ENCODE assay signal across 9 mouse cellular contexts in genomic region chr9:103225464-103225863, GRCm38 (mm10). TPM values are rescaled to one million over a fixed set of nuclear protein-coding genes. Genes with fewer than 3 reads are reported as not detected.
DNase-seq lines count a peak whose midpoint lies in the region; ATAC-seq and TF ChIP-seq lines count a peak whose summit lies in the region.
"Had no signal": no experiment of that assay in that cellular context is flagged by ENCODE, and none has a peak within 500 bp of the region (broad histone marks: within the 10 kb centered on the region; RNA-seq: fewer than 3 reads in every experiment).

No protein-coding gene starts in this region.

- intact Hi-C loops in gastrocnemius, adult 2 months (cut with DNase I) = no loop called here
- intact Hi-C loops in gastrocnemius, postnatal 36 days (cut with DNase I) = loop anchor here (5.0 kb wide), 1 partner anchor 77 kb away; no protein-coding TSS in a partner anchor

- no peak overlapping the region for H3K4me3 ChIP-seq in gastrocnemius, adult 2 months

- peak; percentile 45 for TF ChIP-seq CTCF in gastrocnemius, adult 2 months (IDR thresholded peaks at IDR 0.05)

- DNase-seq in gastrocnemius, adult 2 months = peak; percentile 24
- DNase-seq in gastrocnemius, adult 8-10 months (ENCODE audit: low spot score in 2 of 2) = no peak
- peak; percentile 30 for DNase-seq in CD4-positive helper T cell, adult 2 months (ENCODE audit: low read depth, low spot score)
- peak; percentile 30 for DNase-seq in embryo, embryonic 11 days
- no peak for DNase-seq in gastrocnemius, postnatal 36 days
- no peak for DNase-seq in frontal cortex, postnatal 25 days (ENCODE audit: low spot score in 2 of 2)
- no peak for DNase-seq in frontal cortex, adult 2 months (ENCODE audit: extremely low spot score in 1 of 2, low spot score in 1 of 2)

- no peak overlapping the region for H3K27ac ChIP-seq in gastrocnemius, adult 2 months

- peak; percentile 48 for ATAC-seq in megakaryocyte, adult 5-6 weeks (ENCODE audit: poor library complexity, severe bottlenecking)

RNA-seq across cellular contexts. Expression of gene Gm20425, which starts 4.6 kb away (rescaled TPM):
- total RNA-seq in gastrocnemius, adult 2 months (2021) = 1 to 10 TPM; 1.7 to 3.5 TPM
- 1 to 10 TPM; 2.0 to 6.9 (median 3.6) TPM for total RNA-seq in gastrocnemius, adult 8-10 months (2022)
- total RNA-seq in megakaryocyte, adult 5-6 weeks (2015) = not detected in 2 replicates
- total RNA-seq in megakaryocyte, adult 5-6 weeks (2017) = 0.55 TPM in 1 of 2 replicates, not detected in the other
- total RNA-seq in gastrocnemius, postnatal 36 days (2021) = under 1 TPM; 0.42 to 0.74 TPM
- polyA plus RNA-seq in frontal cortex, adult 2 months (2012; rRNA removed) = not detected in 2 replicates
- polyA plus RNA-seq: heart, embryonic 14.5 days had no signal

RNA-seq across cellular contexts. Expression of gene Trf, which starts 4.8 kb away (rescaled TPM):
- total RNA-seq in gastrocnemius, adult 2 months (2021) = 10 to 100 TPM in 1 of 2 experiments, 1 to 10 TPM in 1; 5.3 to 11.5 TPM
- 10 to 100 TPM in 3 of 4 experiments, 1 to 10 TPM in 1; 3.2 to 24.7 (median 18.7) TPM for total RNA-seq in gastrocnemius, adult 8-10 months (2022)
- 234 and 247 TPM in 2 replicates for total RNA-seq in megakaryocyte, adult 5-6 weeks (2015)
- 92.2 and 130 TPM in 2 replicates for total RNA-seq in megakaryocyte, adult 5-6 weeks (2017)
- 10 to 100 TPM in 1 of 2 experiments, 1 to 10 TPM in 1; 7.9 to 10.8 TPM for total RNA-seq in gastrocnemius, postnatal 36 days (2021)
- 154 and 202 TPM in 2 replicates for polyA plus RNA-seq in frontal cortex, adult 2 months (2012; rRNA removed)

RNA-seq across cellular contexts. Expression of gene Srprb, which starts 23.5 kb away (rescaled TPM):
- total RNA-seq in gastrocnemius, adult 2 months (2021) = 10 to 100 TPM; 16.2 to 18.2 TPM
- total RNA-seq in gastrocnemius, adult 8-10 months (2022) = 10 to 100 TPM; 15.1 to 18.3 (median 16.9) TPM
- 10.8 and 12.1 TPM in 2 replicates for total RNA-seq in megakaryocyte, adult 5-6 weeks (2015)
- 10.8 and 13.2 TPM in 2 replicates for total RNA-seq in megakaryocyte, adult 5-6 weeks (2017)
- 10 to 100 TPM; 16.3 to 18.0 TPM for total RNA-seq in gastrocnemius, postnatal 36 days (2021)
- 35.9 and 38.8 TPM in 2 replicates for polyA plus RNA-seq in frontal cortex, adult 2 months (2012; rRNA removed)

Comparison
In these comparisons a context has a peak if more than half of its experiments do, and no peak if none do; other contexts are left out.
1. DNase-seq: peak in gastrocnemius, adult 2 months (single experiment), CD4-positive helper T cell, adult 2 months (single experiment) and embryo, embryonic 11 days (single experiment); none in gastrocnemius, adult 8-10 months (0 of 2), gastrocnemius, postnatal 36 days (0 of 2), frontal cortex, postnatal 25 days (0 of 2) and frontal cortex, adult 2 months (0 of 2).